Mouse (Mus musculus): ENCODE measurements around the gene Scaf4. TPM values are rescaled to one million over a fixed set of nuclear protein-coding genes. Genes with fewer than 3 reads are reported as not detected.

The Scaf4 gene
- polyA plus RNA-seq (2016; fragmentation: Nextera tagmentation; extraction: Ambion mirVana), result 21.7 and 21.9 TPM in 2 replicates

DNA sequence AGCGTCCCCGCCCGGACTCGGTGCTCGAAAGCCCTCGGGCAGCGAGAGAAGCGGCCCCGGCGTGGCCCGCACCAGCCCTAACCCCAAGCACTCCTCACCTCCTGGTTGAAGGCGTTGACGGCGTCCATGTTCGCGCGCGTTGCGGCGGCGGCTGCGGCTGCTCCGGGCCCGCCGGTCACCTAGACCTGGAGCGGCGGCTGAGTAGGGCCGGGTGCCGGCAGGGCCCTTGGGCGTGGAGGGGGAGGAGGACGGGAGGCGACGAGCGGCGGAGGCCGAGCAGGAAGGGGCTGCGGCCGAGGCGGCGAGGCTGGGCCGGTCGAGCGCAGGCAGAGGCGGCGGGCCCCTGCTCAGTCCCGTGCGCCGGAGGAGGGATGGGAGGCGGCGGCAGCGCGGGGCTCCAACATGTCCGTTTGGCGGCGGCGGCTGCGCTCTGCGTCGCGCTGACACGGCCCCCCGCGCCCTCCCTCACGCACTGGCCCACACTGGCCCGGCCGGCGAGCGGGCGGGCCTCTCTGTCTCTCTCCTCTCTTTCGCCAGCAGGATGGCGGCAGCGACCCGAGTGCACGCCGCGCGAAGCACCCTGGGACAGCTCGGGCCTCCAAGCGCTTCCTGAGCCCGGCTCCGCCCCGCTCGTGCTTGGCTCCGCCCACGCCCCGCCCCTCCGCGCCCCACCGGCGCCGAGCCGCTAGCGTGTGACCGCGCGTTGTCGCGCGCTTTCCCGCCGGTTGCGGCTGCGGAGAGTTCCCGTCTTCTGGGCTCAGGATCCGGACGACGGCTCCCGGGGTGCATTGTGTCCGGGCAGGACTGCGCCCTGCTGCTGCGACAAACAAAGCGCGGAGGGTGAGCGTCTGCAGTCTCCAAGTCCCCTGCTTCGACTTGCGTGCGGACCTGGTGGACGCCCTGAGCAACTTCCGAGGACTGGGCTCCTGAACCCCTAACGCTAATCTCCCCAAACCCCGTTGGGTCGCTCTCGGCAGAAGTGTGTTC lies at the start of gene Scaf4:
Scaf4 (minus strand) TSS at position 599 of the 987 bp plus-strand sequence.
- H3K4me3 ChIP-seq, result peak within 1 kb of the TSS; percentile 91
- WGBS (ENCODE audit: insufficient replicate concordance), result under 1% methylated on average over 98 of the region's 123 CpGs
- H3K36me3 ChIP-seq, result peaks cover 9% of the 10 kb centered on the region; the same call in 1 of the 2 replicates
- peak; percentile 93 for ATAC-seq
- H3K27me3 ChIP-seq (replicated peaks), result no peaks in the 10 kb centered on the region
- no peaks in the 10 kb centered on the region for H3K9me3 ChIP-seq (replicated peaks)
- H3K27ac ChIP-seq, result peak within 1 kb of the TSS; percentile 94
- H3K4me1 ChIP-seq, result peaks cover 51% of the 10 kb centered on the region
- H3K9ac ChIP-seq, result peak within 1 kb of the TSS; percentile 97
- peak within 1 kb of the TSS; percentile 96 for H3K4me2 ChIP-seq

DNA sequence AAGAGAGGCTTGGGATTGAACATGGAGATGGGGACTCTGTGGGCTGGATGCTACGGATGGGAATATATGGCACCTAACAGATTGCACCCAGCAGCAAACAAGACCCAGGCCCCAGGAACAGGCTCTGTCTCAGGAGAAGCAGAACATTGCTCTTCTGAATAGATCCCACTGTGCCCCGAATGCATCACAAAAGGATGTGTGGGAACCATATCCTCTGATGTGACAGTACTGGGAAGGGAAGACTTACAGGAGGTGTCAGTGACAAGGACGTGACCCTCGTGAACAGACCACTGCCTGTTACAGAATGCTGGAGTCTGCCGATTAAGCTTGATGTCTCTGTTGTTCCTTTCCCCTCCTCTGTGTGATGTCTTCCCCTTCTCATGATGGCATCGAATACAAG lies 48.2 kb upstream of the Scaf4 start:
- Histone ChIP-seq H3K4me3 (no peak overlapping the region), H3K36me3 (no peaks in the 10 kb centered on the region), H3K4me1 (no peaks in the 10 kb centered on the region), H3K27me3 (replicated peaks) (peaks cover 7% of the 10 kb centered on the region), H3K27ac (no peak overlapping the region), H3K9ac (no peak overlapping the region), H3K4me2 (no peak overlapping the region), H3K9me3 (replicated peaks) (no peaks in the 10 kb centered on the region)
- WGBS (ENCODE audit: insufficient replicate concordance), result 68% methylated on average over 6 of the region's 6 CpGs
- ATAC-seq, result no peak

DNA sequence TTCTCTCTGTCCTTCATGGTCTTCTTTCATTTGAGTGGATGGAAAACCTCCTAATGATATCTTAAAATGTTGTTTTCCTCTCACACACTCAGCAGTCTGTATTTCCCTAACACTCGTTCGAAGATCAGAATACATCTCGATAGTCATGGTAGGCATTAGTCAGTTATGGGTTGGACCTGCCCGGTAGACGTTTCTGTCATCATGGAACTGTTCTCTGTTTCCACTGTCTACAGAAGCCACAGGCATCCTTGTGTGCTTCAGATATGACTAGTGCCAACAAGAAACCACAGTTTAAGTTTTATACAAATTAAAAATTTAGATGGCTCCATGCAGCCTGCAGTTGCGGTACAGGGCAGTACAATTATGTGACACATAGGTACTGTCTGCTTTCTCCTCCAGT lies 46.7 kb upstream of the Scaf4 start:
- WGBS (ENCODE audit: insufficient replicate concordance), result 78% methylated on average over 6 of the region's 6 CpGs

DNA sequence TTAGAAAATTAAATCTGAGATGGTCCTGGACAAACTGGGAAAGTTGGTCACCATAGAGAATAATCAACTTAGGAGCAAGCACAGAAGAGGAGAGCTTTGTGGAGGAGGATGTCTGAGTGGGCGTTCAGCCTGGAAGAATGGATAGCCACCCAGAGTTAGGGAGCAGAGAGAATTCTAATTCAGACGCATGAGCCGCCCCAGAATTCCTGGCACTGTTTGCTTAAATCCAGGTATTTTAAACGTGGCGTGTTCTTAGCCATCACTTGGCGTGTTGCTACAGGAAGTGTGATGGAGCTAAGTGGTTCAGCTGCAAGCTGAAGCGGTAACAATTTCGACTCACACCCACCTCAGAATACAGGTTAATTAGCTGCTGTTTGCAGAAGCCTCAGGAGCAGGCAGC lies 45.2 kb upstream of the Scaf4 start:
- Histone ChIP-seq H3K4me1 (no peaks in the 10 kb centered on the region), H3K9ac (no peak overlapping the region), H3K9me3 (replicated peaks) (no peaks in the 10 kb centered on the region), H3K4me3 (no peak overlapping the region), H3K27ac (no peak overlapping the region), H3K27me3 (replicated peaks) (peaks cover 7% of the 10 kb centered on the region), H3K36me3 (no peaks in the 10 kb centered on the region), H3K4me2 (no peak overlapping the region)
- ATAC-seq, result no peak
- WGBS (ENCODE audit: insufficient replicate concordance), result 74% methylated on average over 8 of the region's 8 CpGs

More for the DNA sequence above, 46.7 kb upstream of the Scaf4 start:
- Histone ChIP-seq H3K4me3 (no peak overlapping the region), H3K4me1 (no peaks in the 10 kb centered on the region), H3K36me3 (no peaks in the 10 kb centered on the region), H3K9me3 (replicated peaks) (no peaks in the 10 kb centered on the region), H3K9ac (no peak overlapping the region), H3K27ac (no peak overlapping the region), H3K4me2 (no peak overlapping the region), H3K27me3 (replicated peaks) (peaks cover 7% of the 10 kb centered on the region)
- ATAC-seq, result no peak

DNA sequence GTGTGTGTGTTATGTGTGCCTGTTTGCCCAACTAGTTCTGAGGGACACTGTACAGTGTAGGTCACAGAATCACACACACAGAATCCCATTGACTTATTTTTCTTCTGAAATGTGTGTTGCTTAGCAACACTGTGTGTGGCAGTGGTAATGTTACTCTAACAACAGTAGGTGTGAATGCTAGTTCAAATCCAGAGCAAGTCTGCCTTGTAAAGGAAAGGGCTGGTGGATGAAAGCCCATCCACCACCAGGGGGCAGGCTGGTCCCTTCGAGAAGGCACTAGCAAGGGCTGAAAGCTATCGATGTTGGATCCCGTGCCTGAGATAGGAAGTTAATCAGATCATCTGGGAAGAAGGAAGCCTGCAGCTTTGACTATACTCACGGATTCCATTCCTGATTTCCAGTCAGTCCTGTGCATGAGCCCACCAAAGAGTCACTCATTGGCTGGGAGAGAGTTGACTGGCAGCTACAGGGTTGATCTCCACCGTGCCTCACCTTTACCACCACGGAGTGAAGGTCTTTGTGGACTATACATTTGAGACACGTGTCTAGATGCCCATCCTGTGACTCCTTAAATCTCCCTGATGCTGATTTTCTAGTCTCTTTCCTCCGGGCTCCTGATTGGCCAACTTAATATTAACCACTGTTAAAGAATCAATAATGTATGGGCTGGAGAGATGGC lies 38.7 kb upstream of the Scaf4 start:
- H3K9ac ChIP-seq, result no peak overlapping the region
- no peak overlapping the region for H3K27ac ChIP-seq
- 24% methylated on average over 8 of the region's 8 CpGs for WGBS (ENCODE audit: insufficient replicate concordance)
- H3K27me3 ChIP-seq (replicated peaks), result no peaks in the 10 kb centered on the region; the same call in 1 of the 2 replicates
- no peak overlapping the region for H3K4me3 ChIP-seq
- peak; percentile 55 for ATAC-seq
- H3K36me3 ChIP-seq, result no peaks in the 10 kb centered on the region
- H3K4me1 ChIP-seq, result no peaks in the 10 kb centered on the region
- no peak overlapping the region for H3K4me2 ChIP-seq
- no peaks in the 10 kb centered on the region for H3K9me3 ChIP-seq (replicated peaks)

DNA sequence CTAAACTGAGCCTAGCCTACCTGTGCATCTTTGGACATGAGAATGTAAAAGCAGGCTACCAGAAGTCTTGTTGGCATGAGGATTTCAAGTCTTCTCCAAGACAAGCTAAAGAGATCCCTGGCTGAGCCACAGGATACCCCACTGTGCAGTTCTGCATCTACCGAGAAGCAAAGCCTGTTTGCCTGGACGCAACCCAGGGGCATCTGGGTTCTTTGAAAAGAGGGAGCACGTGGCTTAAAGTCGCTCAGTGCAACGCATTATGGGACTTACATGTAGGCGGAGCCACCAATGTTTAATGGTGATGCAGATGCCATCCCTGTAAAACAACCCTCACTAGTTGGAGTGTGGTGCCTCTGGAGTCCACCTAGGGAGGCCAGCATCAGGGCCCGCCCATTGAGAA lies 35.0 kb upstream of the Scaf4 start:
- Histone ChIP-seq H3K9ac (no peak overlapping the region), H3K4me2 (no peak overlapping the region), H3K4me1 (no peaks in the 10 kb centered on the region), H3K4me3 (no peak overlapping the region), H3K36me3 (no peaks in the 10 kb centered on the region), H3K9me3 (replicated peaks) (no peaks in the 10 kb centered on the region), H3K27ac (no peak overlapping the region), H3K27me3 (replicated peaks) (no peaks in the 10 kb centered on the region; the same call in 1 of the 2 replicates)
- WGBS (ENCODE audit: insufficient replicate concordance), result 59% methylated on average over 7 of the region's 7 CpGs
- no peak for ATAC-seq

DNA sequence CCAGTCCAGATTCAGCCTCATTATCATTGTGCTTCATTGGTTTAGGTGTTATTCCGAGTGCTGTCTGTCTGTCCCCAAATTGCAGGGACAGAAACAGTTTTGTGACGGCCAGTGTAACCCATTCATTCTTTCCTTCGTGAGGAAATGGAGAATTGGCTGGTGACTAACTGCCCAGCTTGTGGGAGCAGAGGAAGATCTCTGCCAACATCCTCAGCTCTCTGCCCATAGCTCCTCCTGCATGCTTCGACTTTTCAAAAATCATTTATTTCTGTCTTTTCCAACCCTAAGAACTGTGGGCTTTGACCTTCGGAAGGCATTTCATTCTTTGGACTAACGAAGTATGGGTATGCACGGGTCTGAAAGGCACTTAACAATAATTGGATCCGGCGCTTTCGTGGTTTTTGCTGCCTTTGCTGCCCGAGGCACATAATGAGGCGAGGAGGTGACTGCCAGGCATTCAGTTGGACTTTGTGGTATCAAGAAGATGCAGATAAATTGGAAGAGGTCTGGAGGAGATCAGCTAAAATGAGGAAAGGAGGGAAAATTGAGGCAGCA lies 34.1 kb upstream of the Scaf4 start:
- H3K4me3 ChIP-seq, result no peak overlapping the region
- WGBS (ENCODE audit: insufficient replicate concordance), result 66% methylated on average over 12 of the region's 12 CpGs
- no peaks in the 10 kb centered on the region for H3K4me1 ChIP-seq
- H3K9ac ChIP-seq, result no peak overlapping the region
- ATAC-seq, result no peak
- H3K27me3 ChIP-seq (replicated peaks), result no peaks in the 10 kb centered on the region; the same call in 1 of the 2 replicates
- no peaks in the 10 kb centered on the region for H3K36me3 ChIP-seq
- H3K27ac ChIP-seq, result no peak overlapping the region
- no peaks in the 10 kb centered on the region for H3K9me3 ChIP-seq (replicated peaks)
- H3K4me2 ChIP-seq, result no peak overlapping the region

DNA sequence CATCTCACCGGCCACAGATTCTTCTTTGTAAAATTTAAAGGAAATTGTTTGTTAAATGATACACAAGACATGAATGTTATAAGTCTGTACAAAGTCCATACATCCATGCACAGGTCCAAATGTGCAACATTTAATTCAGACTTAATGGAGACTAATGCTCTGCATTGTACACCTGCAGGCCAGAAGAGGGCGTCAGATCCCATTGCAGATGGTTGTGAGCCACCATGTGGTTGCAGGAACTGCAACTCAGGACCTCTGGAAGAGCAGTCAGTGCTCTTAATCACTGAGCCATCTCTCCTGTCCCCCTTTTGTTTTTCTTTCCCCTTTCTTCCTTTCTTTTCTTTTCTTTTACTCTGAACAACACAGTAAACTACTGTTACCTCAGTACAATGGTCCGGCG lies 33.5 kb upstream of the Scaf4 start:
- no peak for ATAC-seq
- no peaks in the 10 kb centered on the region for H3K9me3 ChIP-seq (replicated peaks)

DNA sequence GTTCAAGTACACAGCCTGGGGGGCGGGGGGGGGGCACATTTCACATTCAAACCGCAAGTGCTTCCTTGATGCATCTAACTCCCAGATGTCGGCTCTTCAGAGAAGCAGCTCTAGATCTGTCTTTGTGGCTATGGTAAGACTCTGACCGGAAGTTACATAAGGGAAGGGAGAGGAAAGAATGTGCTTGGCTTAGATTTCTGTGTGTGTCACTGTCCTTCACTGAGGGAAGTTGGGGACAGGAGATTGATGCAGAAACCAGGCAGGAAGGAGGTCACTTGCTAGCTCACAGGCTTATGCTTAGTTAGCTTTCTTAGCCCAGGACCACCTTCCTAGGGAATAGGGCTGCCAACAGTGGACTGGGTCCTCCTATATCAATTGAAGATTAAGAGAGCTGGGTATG lies 31.6 kb upstream of the Scaf4 start:
- WGBS (ENCODE audit: insufficient replicate concordance), result 37% methylated on average over 4 of the region's 4 CpGs
- ATAC-seq, result no peak

More for the DNA sequence above, 33.5 kb upstream of the Scaf4 start:
- Histone ChIP-seq H3K9ac (no peak overlapping the region), H3K4me3 (no peak overlapping the region), H3K27me3 (replicated peaks) (no peaks in the 10 kb centered on the region; the same call in 1 of the 2 replicates), H3K4me2 (no peak overlapping the region), H3K27ac (no peak overlapping the region), H3K4me1 (no peaks in the 10 kb centered on the region), H3K36me3 (no peaks in the 10 kb centered on the region)
- 65% methylated on average over 4 of the region's 4 CpGs for WGBS (ENCODE audit: insufficient replicate concordance)

DNA sequence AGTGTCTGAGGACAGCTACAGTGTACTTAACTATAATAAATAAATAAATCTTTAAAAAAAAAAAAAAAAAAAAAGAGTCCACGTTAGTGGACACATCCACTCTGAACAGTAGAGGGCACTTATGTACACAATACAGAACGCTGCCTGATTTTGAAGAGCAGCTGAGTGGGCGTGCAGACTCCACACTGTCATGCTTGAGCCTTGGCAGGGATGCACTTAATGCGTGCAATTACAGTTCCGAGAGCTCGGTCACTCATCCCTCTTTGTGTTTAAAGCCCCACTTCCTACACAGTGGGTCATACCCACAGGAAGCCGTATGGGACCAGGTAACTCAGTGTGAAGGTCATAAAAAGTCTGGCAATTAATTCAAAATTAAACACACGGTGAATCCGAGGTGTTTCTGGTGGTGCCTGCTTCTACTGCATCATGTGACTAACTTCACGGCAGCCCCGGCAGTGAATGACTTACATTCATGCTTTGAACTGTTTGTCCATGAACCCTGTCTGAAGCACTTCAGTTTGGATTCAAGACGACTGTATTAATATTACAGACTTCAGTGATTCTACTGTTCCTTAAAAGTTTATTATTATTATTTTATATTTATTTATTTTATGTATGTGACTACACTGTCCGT lies 28.3 kb upstream of the Scaf4 start:
- Histone ChIP-seq H3K4me1 (no peaks in the 10 kb centered on the region), H3K27me3 (replicated peaks) (no peaks in the 10 kb centered on the region), H3K36me3 (no peaks in the 10 kb centered on the region), H3K9me3 (replicated peaks) (no peaks in the 10 kb centered on the region), H3K4me2 (no peak overlapping the region), H3K27ac (no peak overlapping the region), H3K9ac (no peak overlapping the region), H3K4me3 (no peak overlapping the region)
- no peak for ATAC-seq
- 64% methylated on average over 13 of the region's 13 CpGs for WGBS (ENCODE audit: insufficient replicate concordance)

More for the DNA sequence above, 31.6 kb upstream of the Scaf4 start:
- no peaks in the 10 kb centered on the region; the same call in 1 of the 2 replicates for H3K27me3 ChIP-seq (replicated peaks)
- no peaks in the 10 kb centered on the region for H3K4me1 ChIP-seq
- H3K36me3 ChIP-seq, result no peaks in the 10 kb centered on the region
- H3K4me2 ChIP-seq, result no peak overlapping the region
- no peaks in the 10 kb centered on the region for H3K9me3 ChIP-seq (replicated peaks)
- no peak overlapping the region for H3K4me3 ChIP-seq
- H3K27ac ChIP-seq, result no peak overlapping the region
- no peak overlapping the region for H3K9ac ChIP-seq

DNA sequence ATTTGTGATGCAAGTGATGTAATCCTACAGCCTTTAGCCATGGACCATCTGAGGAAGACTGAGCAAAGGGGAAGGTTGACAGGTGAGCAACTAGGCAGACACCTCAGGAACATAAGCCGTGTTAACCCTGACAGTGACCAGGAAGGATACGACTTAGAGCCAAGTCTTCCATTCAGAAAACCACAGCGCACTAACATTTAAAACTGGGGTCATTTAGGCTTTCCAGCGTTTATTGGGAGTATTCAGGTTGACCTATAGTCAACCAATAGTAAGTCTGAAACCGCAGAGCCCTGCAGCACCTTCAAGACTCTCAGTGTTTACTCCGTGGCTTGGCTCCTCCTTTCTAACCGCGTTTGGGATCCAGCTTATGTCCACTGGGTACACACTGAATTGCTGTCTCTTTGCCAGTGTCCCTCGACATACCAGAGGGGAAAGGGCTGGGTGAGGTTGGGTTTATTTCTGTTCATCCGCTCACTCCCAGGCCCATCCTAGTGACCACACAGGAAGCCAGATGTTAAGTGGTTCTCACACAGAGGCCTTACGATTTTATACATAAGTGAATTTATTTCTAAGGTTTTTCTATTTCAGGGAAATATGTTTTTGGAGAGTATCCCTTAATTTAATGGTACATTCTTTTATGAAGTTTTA lies 26.3 kb upstream of the Scaf4 start:
- 38% methylated on average over 11 of the region's 11 CpGs for WGBS (ENCODE audit: insufficient replicate concordance)
- Histone ChIP-seq H3K9me3 (replicated peaks) (no peaks in the 10 kb centered on the region), H3K36me3 (no peaks in the 10 kb centered on the region), H3K27me3 (replicated peaks) (no peaks in the 10 kb centered on the region), H3K9ac (no peak overlapping the region), H3K4me2 (no peak overlapping the region), H3K4me1 (no peaks in the 10 kb centered on the region), H3K27ac (no peak overlapping the region), H3K4me3 (no peak overlapping the region)
- ATAC-seq, result 0 out of 2 replicates have a peak, but pooled peaks have one; percentile 2

All from liver, embryonic 12.5 days (tissue).